Mouse (Mus musculus) neural tube, postnatal 0 days (tissue): Measurements from ENCODE around the gene Rfc5. TPM values are rescaled to one million over a fixed set of nuclear protein-coding genes. Genes with fewer than 3 reads are reported as not detected.

ENCODE experiments used
- polyA plus RNA-seq: library from polyadenylated mRNA; unstranded; fragments of >200 nt; fragmentation: Nextera tagmentation; extraction: Ambion mirVana; gene quantifications from 2 replicates; pipeline ENCODE4 v1.2.1, GENCODE M21; 2015

Rfc5 gene
- polyA plus RNA-seq, result 19.7 and 20.0 TPM in 2 replicates

DNA sequence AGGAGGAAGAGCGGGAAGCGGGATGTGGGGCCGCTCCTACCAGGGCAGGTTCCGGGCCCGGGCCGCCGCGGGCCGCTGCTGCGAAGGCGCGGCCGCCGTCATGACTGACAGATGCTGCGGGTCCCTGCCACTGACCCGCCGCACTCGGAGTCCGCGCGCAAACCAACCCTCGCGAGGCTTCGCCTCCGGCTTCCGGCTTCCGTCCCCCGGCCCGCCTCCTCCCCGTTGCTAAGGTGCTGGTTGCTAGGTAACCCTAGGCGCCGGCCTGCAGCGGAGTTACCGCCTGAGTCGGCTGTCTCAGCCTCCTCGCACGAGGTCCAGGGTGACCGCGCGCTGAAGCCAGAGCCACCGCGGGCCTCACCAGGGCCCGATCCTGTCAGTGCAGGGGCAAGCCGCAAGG is at the start of gene Rfc5:
Rfc5 (minus strand) TSS at position 171 of the 400 bp plus-strand sequence.

DNA sequence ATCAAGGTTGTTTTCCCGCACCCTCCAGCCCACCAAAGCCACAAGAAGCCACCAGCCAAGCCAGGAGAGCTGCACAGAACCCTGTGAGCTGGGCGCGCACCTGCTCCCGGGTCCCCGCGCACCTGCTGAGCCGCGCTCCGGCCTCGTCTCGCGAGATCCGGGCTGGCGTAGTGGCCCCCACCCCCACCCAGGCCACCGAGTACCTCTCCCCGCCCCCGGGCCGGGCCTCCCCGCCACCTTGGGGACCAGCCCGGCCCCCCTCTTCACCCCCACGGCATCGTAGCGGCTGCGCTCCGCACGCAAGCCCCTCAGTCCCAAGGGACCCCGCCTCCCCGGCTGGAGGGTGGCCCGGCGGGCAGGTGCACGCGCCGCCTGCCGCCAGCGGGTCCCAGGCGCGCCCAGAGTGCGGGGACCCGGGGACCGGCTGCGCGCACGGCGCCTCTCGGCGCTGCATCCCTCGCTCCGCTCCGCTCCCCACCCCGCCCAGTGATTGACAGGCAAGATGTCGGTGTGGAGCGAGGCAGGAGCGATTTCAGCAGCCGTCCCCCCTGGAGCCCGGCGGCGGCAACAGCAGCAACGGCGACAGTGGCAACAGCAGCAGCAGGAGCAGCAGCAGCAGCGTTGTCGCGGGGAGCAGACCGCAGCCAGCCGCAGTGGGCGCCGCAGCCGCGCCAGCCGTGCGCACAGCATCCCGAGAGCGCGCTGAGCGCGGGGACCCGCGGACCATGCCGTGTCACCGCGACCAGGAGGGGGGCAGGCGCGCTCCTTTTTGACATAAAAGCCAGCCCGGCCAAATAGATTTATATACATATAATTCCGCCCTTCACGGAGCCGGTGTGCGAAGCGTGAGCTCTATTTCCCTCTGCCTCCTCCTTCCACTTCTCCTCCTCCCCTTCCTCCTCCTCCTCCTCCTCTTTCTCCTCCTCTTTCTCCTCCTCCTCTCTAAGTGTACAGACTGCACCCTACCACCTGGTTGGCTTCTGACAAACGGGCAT is 25.0 kb upstream of the Rfc5 start, which contains the start of gene Ksr2:
Ksr2 (plus strand) TSS at position 494 of the 995 bp plus-strand sequence.

DNA sequence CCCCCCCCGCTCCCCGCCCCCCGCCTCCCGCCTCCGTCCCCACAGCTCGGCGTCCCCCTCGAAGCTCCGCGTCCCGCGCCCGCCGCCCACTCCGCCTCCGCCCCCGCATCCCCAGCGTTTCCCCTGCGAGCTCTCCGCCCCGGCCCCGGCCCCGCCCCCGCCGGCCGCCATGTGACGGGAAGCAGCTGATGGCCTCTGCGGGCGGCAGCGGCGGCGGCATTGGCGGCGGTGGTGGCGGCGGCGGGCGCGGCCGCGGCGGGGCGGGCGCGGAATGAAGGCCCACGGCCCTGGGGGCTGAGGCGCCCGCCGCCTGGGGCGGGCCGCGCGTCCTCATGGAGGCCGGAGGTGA is 31.7 kb downstream of the Rfc5 start, which contains the start of gene Wsb2:
Wsb2 (plus strand) TSS at position 176 of the 349 bp plus-strand sequence.

Other genes with a start within 250 kb of the Rfc5 start
- gene Pebp1, start 101.4 kb downstream of the Rfc5 start, polyA plus RNA-seq, result 927 and 994 TPM in 2 replicates
- 1.6 and 2.4 TPM in 2 replicates for gene Vsig10, start 70.0 kb downstream of the Rfc5 start, polyA plus RNA-seq
- 320 and 340 TPM in 2 replicates for gene Wsb2, start 31.7 kb downstream of the Rfc5 start, polyA plus RNA-seq
- 7.5 and 7.7 TPM in 2 replicates for gene Ksr2, start 25.0 kb upstream of the Rfc5 start, polyA plus RNA-seq